7 mouse cellular contexts compared by ENCODE assay signal in the genomic region with DNA sequence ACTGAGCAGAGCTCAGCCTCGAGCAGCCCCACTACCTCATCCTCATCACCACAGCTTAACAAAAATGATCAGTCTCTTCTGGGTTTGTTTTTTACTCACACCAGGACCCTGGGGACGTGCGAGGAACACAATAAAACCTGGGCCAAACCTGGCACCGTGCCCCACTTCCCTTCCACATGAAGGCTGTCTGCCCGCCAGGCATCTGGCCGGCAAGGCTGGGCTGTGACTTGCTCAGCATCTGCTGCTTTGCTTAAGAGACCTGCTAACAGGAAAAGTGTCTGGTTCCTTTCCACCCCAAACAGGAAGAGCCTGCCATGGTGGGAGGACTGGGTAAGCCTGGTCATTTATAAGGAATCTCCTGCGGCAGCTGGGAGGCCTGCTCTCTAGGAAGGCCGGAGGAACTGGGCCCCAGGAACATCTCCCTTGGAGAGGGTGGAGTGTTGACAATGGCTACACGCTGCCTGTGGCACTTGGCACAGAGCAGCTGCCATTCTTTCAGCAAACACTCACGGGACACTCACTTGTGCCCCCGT. TPM values are rescaled to one million over a fixed set of nuclear protein-coding genes. Genes with fewer than 3 reads are reported as not detected.
DNase-seq lines count a peak whose midpoint lies in the region; ATAC-seq and TF ChIP-seq lines count a peak whose summit lies in the region.

No protein-coding gene starts in this region.

- no peak overlapping the region for H3ac ChIP-seq in myocyte (ENCODE audit: control insufficient read depth, insufficient read length)

- H3K9ac ChIP-seq in midbrain, embryonic 14.5 days (replicated peaks; ENCODE audit: low read length): no peak overlapping the region
- H3K9ac ChIP-seq in midbrain, embryonic 11.5 days (ENCODE audit: low read length): no peak overlapping the region

- no peak for TF ChIP-seq POLR2A in myocyte (IDR thresholded peaks at IDR 0.05; ENCODE audit: insufficient read length, low read depth)

- peak; percentile 57 for DNase-seq in midbrain, embryonic 14.5 days
- no peak for DNase-seq in midbrain, embryonic 11.5 days (ENCODE audit: low spot score, missing footprints)
- DNase-seq in cerebellum, postnatal 10 days: peak; percentile 92 to 94
- peak; percentile 68 to 80 for DNase-seq in gastrocnemius, postnatal 36 days
- DNase-seq in kidney, adult 8-10 months: peak; percentile 73 to 81
- no peak for DNase-seq in spleen, adult 12 weeks (ENCODE audit: low spot score)

- WGBS in midbrain, embryonic 14.5 days: 62% methylated on average over 11 of the region's 11 CpGs
- 72% methylated on average over 11 of the region's 11 CpGs for WGBS in midbrain, embryonic 11.5 days

- no peaks in the 10 kb centered on the region for H3K36me3 ChIP-seq in midbrain, embryonic 14.5 days (ENCODE audit: control insufficient read depth, insufficient read depth, low read length)
- H3K36me3 ChIP-seq in midbrain, embryonic 11.5 days (ENCODE audit: control insufficient read depth, insufficient read depth, low read length): no peaks in the 10 kb centered on the region
- H3K36me3 ChIP-seq in myocyte (ENCODE audit: control insufficient read depth, insufficient read depth): no peaks in the 10 kb centered on the region

- H3K4me3 ChIP-seq in midbrain, embryonic 14.5 days (replicated peaks; ENCODE audit: low read depth, low read length): no peak overlapping the region
- no peak overlapping the region for H3K4me3 ChIP-seq in midbrain, embryonic 11.5 days (ENCODE audit: low read depth, low read length)
- no peak overlapping the region for H3K4me3 ChIP-seq in myocyte

- H3K27ac ChIP-seq in midbrain, embryonic 14.5 days (replicated peaks; ENCODE audit: low read depth, low read length): no peak overlapping the region
- no peak overlapping the region for H3K27ac ChIP-seq in midbrain, embryonic 11.5 days (ENCODE audit: low read depth, low read length)

- H3K27me3 ChIP-seq in midbrain, embryonic 14.5 days (ENCODE audit: control insufficient read depth, insufficient read depth, low read length): peaks cover 26% of the 10 kb centered on the region
- H3K27me3 ChIP-seq in midbrain, embryonic 11.5 days (ENCODE audit: control insufficient read depth, insufficient read depth, low read length): peaks cover 29% of the 10 kb centered on the region
- no peaks in the 10 kb centered on the region for H3K27me3 ChIP-seq in myocyte (ENCODE audit: control insufficient read depth, insufficient read depth, insufficient read length)

- H3K9me3 ChIP-seq in midbrain, embryonic 14.5 days (ENCODE audit: control insufficient read depth, low read length): no peaks in the 10 kb centered on the region
- no peaks in the 10 kb centered on the region for H3K9me3 ChIP-seq in midbrain, embryonic 11.5 days (ENCODE audit: control insufficient read depth, low read length)

- peaks cover 16% of the 10 kb centered on the region; the same call in 1 of the 2 replicates for H3K4me1 ChIP-seq in midbrain, embryonic 14.5 days (ENCODE audit: control insufficient read depth, insufficient read depth, low read length)
- peaks cover 5% of the 10 kb centered on the region; the same call in 1 of the 2 replicates for H3K4me1 ChIP-seq in midbrain, embryonic 11.5 days (ENCODE audit: control insufficient read depth, insufficient read depth, low read length)

- no peak for ATAC-seq in midbrain, embryonic 14.5 days (ENCODE audit: low FRiP score, low TSS enrichment)
- ATAC-seq in midbrain, embryonic 11.5 days (ENCODE audit: low FRiP score): no peak

- intact Hi-C loops in gastrocnemius, postnatal 36 days (cut with DNase I): no loop called here

- no peaks in the 10 kb centered on the region for H3K79me2 ChIP-seq in myocyte (ENCODE audit: control insufficient read depth, insufficient read depth)

- H3K4me2 ChIP-seq in midbrain, embryonic 14.5 days (ENCODE audit: low read length): no peak overlapping the region
- no peak overlapping the region for H3K4me2 ChIP-seq in midbrain, embryonic 11.5 days
- peak overlapping the region; percentile 49 for H3K4me2 ChIP-seq in myocyte (ENCODE audit: low read depth)

TF ChIP-seq in myocyte, 11 proteins besides CTCF, POLR2A, EP300 and RAD21:
- TF ChIP-seq MYOG (IDR thresholded peaks at IDR 0.05; ENCODE audit: control insufficient read depth in 1 of 3, insufficient read depth in 1 of 3, insufficient read length in 2 of 3, low read depth in 2 of 3) (peak; percentile 57 to 96 (median 92)), TCF12 (IDR thresholded peaks at IDR 0.05; ENCODE audit: insufficient read depth, poor library complexity, severe bottlenecking) (peak; percentile 84), MYOD1 (IDR thresholded peaks at IDR 0.05; ENCODE audit: control insufficient read depth in 1 of 3, insufficient read length in 2 of 3, low read depth in 2 of 3) (peak in 2 of 3 experiments; percentile 43 to 90), MAX (IDR thresholded peaks at IDR 0.05; ENCODE audit: low read depth) (no peak), USF1 (IDR thresholded peaks at IDR 0.05; ENCODE audit: low read depth) (no peak), E2F4 (IDR thresholded peaks at IDR 0.05; ENCODE audit: insufficient read depth) (no peak), SRF (IDR thresholded peaks at IDR 0.05; ENCODE audit: control insufficient read depth, insufficient read length, low read depth) (no peak), CEBPB (IDR thresholded peaks at IDR 0.05; ENCODE audit: insufficient read depth, poor library complexity, severe bottlenecking) (no peak), TCF3 (IDR thresholded peaks at IDR 0.05; ENCODE audit: insufficient read length, low read depth) (peak; percentile 57), REST (IDR thresholded peaks at IDR 0.05; ENCODE audit: insufficient read depth, insufficient read length) (no peak), POLR2AphosphoS2 (IDR thresholded peaks at IDR 0.05; ENCODE audit: insufficient read length, low read depth) (no peak)

RNA-seq across cellular contexts. Expression of gene Mmp28, which starts 4.3 kb away (rescaled TPM):
- polyA plus RNA-seq in midbrain, embryonic 14.5 days (2014; fragmentation: Nextera tagmentation; extraction: Ambion mirVana): 1.6 and 2.7 TPM in 2 replicates
- 3.6 and 4.0 TPM in 2 replicates for polyA plus RNA-seq in midbrain, embryonic 11.5 days (2014; fragmentation: Nextera tagmentation; extraction: Ambion mirVana)
- 1 to 10 TPM; 1.6 to 2.0 TPM for total RNA-seq in gastrocnemius, postnatal 36 days (2021)
- polyA plus RNA-seq in myocyte (2012; fragmentation: generic; extraction: Trizol): 10.2 TPM

RNA-seq across cellular contexts. Expression of gene Taf15, which starts 5.7 kb away (rescaled TPM):
- polyA plus RNA-seq in midbrain, embryonic 14.5 days (2014; fragmentation: Nextera tagmentation; extraction: Ambion mirVana): 13.7 and 17.0 TPM in 2 replicates
- 8.5 and 10.6 TPM in 2 replicates for polyA plus RNA-seq in midbrain, embryonic 11.5 days (2014; fragmentation: Nextera tagmentation; extraction: Ambion mirVana)
- total RNA-seq in gastrocnemius, postnatal 36 days (2021): 10 to 100 TPM; 19.5 to 21.7 TPM
- 74.2 TPM for polyA plus RNA-seq in myocyte (2012; fragmentation: generic; extraction: Trizol)

RNA-seq across cellular contexts. Expression of gene 1700020L24Rik, which starts 29.7 kb away (rescaled TPM):
- polyA plus RNA-seq in midbrain, embryonic 14.5 days (2014; fragmentation: Nextera tagmentation; extraction: Ambion mirVana): 0.69 and 1.2 TPM in 2 replicates
- 0.89 TPM in 1 of 2 replicates, not detected in the other for polyA plus RNA-seq in midbrain, embryonic 11.5 days (2014; fragmentation: Nextera tagmentation; extraction: Ambion mirVana)
- not detected for total RNA-seq in gastrocnemius, postnatal 36 days (2021)
- polyA plus RNA-seq in myocyte (2012; fragmentation: generic; extraction: Trizol): 12.0 TPM

RNA-seq across cellular contexts. Expression of gene Gas2l2, which starts 37.9 kb away (rescaled TPM):
- polyA plus RNA-seq in midbrain, embryonic 14.5 days (2014; fragmentation: Nextera tagmentation; extraction: Ambion mirVana): 0.11 and 0.18 TPM in 2 replicates
- polyA plus RNA-seq in midbrain, embryonic 11.5 days (2014; fragmentation: Nextera tagmentation; extraction: Ambion mirVana): 0.12 TPM in 1 of 2 replicates, not detected in the other
- not detected for total RNA-seq in gastrocnemius, postnatal 36 days (2021)
- polyA plus RNA-seq in myocyte (2012; fragmentation: generic; extraction: Trizol): not detected

RNA-seq across cellular contexts. Expression of gene Heatr9, which starts 54.8 kb away (rescaled TPM):
- polyA plus RNA-seq in midbrain, embryonic 14.5 days (2014; fragmentation: Nextera tagmentation; extraction: Ambion mirVana): not detected in 2 replicates
- polyA plus RNA-seq in midbrain, embryonic 11.5 days (2014; fragmentation: Nextera tagmentation; extraction: Ambion mirVana): not detected in 2 replicates
- not detected for total RNA-seq in gastrocnemius, postnatal 36 days (2021)
- 0.04 TPM for polyA plus RNA-seq in myocyte (2012; fragmentation: generic; extraction: Trizol)

Comparison
In these comparisons a context has a peak if more than half of its experiments do, and no peak if none do; other contexts are left out.
1. DNase-seq: peak in midbrain, embryonic 14.5 days (single experiment), cerebellum, postnatal 10 days (2 of 2), gastrocnemius, postnatal 36 days (2 of 2) and kidney, adult 8-10 months (2 of 2); none in midbrain, embryonic 11.5 days (single experiment) and spleen, adult 12 weeks (single experiment).